Mouse (Mus musculus) kidney, adult 2 months (tissue): ENCODE results near the gene Nfib. TPM values are rescaled to one million over a fixed set of nuclear protein-coding genes. Genes with fewer than 3 reads are reported as not detected.

ENCODE experiments used
- DNase-seq: peaks from one replicate; pipeline ENCODE4 v3.0.0; 2021
- H3K27ac ChIP-seq: fragments of 200-500 bp; 2 replicates; pipeline ENCODE4 v1.5.1; 2012; ENCODE audit warnings: low read depth, low read length, control low read depth, inconsistent platforms; ENCODE audit not compliant: insufficient read depth
- H3K27me3 ChIP-seq: fragments of 200-500 bp; replicated peaks from 2 replicates; pipeline ENCODE4 v1.6.1; 2012; ENCODE audit warnings: mild to moderate bottlenecking, moderate library complexity, low read length, inconsistent platforms; ENCODE audit not compliant: control insufficient read depth, insufficient read depth
- H3K36me3 ChIP-seq: fragments of 200-500 bp; 2 replicates; pipeline ENCODE4 v1.6.1; 2012; ENCODE audit warnings: mild to moderate bottlenecking, moderate library complexity, low read length, inconsistent platforms; ENCODE audit not compliant: control insufficient read depth, insufficient read depth
- H3K4me1 ChIP-seq: fragments of 200-500 bp; 2 replicates; pipeline ENCODE4 v1.6.1; 2011; ENCODE audit warnings: low read length; ENCODE audit not compliant: control insufficient read depth, insufficient read depth
- H3K4me3 ChIP-seq: fragments of 200-500 bp; 2 replicates; pipeline ENCODE4 v1.5.1; 2011; ENCODE audit warnings: mild to moderate bottlenecking, low read depth, low read length, control low read depth; ENCODE audit not compliant: insufficient read depth
- CTCF ChIP-seq: fragments of 200-500 bp; conservative IDR thresholded peaks from 2 replicates; pipeline ENCODE4 v1.5.1; 2011; ENCODE audit warnings: low read depth, mild to moderate bottlenecking, control low read depth, low read length, moderate library complexity, mixed read lengths; ENCODE audit not compliant: insufficient read depth, insufficient read length
- POLR2A ChIP-seq: fragments of 200-500 bp; IDR thresholded peaks from one replicate; pipeline ENCODE4 v1.6.1; 2011; ENCODE audit warnings: low read depth, low read length, control low read depth
- WGBS: fragments of 180-500 bp; shearing (Covaris S2); methylation state at CpG from one replicate; pipeline ENCODE4 v1.1.7; 2018; 5-methylcytosine and 5-hydroxymethylcytosine counted together
- polyA plus RNA-seq: library from polyadenylated mRNA; depleted of rRNA; stranded (reverse); fragments of >200 nt; gene quantifications from 2 replicates; pipeline ENCODE4 v1.2.3, GENCODE M21; 2012

The Nfib gene
- polyA plus RNA-seq, 1 experiment: 17.6 TPM

DNA sequence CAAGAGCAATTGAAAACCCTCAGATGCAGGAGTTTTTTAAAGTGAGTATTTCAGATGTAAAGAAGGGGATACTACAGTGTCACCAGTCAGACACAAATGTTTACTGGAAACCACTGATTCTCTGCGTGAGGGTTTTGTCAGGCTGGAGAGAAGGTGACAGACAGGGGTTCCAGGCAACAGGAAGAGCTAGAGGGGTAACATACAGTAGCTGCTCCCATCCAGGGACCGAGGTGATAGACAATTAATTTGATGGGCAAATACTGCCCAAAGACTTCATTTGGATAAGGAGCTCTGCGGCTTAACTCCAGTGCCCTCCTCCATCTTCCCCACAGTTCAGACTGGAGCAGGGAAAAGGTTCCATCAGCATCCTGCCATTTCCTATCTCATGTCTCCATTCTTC is 42.9 kb downstream of the Nfib start:
- TF ChIP-seq CTCF (no peak), POLR2A (no peak)
- no peaks in the 10 kb centered on the region for H3K36me3 ChIP-seq
- DNase-seq: no peak
- H3K4me3 ChIP-seq: no peak overlapping the region
- no peaks in the 10 kb centered on the region for H3K27me3 ChIP-seq
- H3K27ac ChIP-seq: no peak overlapping the region
- no peaks in the 10 kb centered on the region for H3K4me1 ChIP-seq
- WGBS: 87% methylated on average over 3 of the region's 3 CpGs

DNA sequence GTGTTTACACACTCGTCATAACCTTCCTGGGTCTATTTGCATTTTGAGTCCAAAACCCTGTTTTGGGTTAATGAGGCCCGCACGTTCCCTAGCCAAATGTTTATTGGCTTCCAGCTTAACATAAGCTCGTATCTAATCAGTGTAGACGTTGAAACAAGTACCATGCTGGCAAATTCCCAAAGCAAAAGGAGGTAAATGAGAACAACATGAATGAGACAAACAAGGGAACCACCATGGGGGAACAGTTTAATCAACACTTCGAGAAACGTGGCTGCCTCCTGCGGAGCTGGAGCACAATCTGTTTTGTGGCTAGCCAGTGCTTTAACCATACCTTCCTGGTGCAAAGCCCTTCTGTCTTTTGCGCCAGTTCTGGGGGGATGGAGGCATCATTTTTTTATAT is 43.3 kb downstream of the Nfib start:
- H3K36me3 ChIP-seq: no peaks in the 10 kb centered on the region
- no peak overlapping the region for H3K27ac ChIP-seq
- TF ChIP-seq POLR2A: no peak
- no peak for TF ChIP-seq CTCF
- H3K4me1 ChIP-seq: no peaks in the 10 kb centered on the region
- DNase-seq: no peak
- no peaks in the 10 kb centered on the region for H3K27me3 ChIP-seq
- H3K4me3 ChIP-seq: no peak overlapping the region
- WGBS: 78% methylated on average over 9 of the region's 9 CpGs

DNA sequence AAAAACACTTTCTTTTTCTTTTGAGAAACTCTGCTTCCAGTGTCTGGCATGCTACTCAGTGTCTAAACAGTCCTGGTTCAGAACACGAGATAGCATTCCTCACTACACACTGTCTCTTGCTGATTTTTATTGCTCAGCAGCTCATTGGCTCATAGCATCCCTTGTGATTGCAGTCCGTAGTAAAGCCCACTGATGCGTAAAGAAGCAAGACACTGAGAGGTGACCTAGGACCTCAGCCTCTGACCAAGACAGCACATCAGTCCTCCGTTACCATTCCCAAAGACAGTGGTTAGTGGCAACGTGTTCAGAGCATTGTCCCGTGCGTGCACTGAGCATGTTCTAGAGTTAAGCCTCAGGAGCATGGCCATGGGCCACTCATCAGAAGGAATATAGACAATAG is 44.3 kb downstream of the Nfib start:
- H3K36me3 ChIP-seq: no peaks in the 10 kb centered on the region
- H3K27me3 ChIP-seq: no peaks in the 10 kb centered on the region
- TF ChIP-seq POLR2A: no peak
- TF ChIP-seq CTCF: no peak
- no peaks in the 10 kb centered on the region for H3K4me1 ChIP-seq
- WGBS: 52% methylated on average over 7 of the region's 7 CpGs
- H3K4me3 ChIP-seq: no peak overlapping the region
- no peak overlapping the region for H3K27ac ChIP-seq
- no peak for DNase-seq

DNA sequence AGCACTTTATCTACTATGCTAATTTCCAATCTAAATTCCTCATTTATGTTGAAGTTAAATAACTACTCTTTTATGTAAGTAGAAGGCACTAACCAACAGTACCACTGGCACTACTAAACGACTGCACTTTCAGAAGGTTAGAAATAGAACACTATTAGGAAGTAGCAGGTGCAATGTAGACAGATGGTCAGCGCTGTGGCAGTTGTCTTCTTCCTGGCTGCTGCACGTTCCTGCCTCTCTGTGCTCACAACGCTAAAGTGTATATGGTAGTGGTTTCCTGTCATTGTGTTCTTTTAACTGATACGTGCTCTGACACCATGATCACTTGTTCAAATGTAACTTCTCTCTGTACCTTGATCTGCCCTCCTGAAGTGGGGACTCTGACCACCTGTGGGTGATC is 59.9 kb downstream of the Nfib start:
- Histone ChIP-seq H3K4me3 (no peak overlapping the region), H3K27ac (no peak overlapping the region), H3K4me1 (no peaks in the 10 kb centered on the region), H3K27me3 (no peaks in the 10 kb centered on the region), H3K36me3 (no peaks in the 10 kb centered on the region)
- DNase-seq: no peak
- TF ChIP-seq CTCF (no peak), POLR2A (no peak)
- WGBS: 67% methylated on average over 5 of the region's 5 CpGs

DNA sequence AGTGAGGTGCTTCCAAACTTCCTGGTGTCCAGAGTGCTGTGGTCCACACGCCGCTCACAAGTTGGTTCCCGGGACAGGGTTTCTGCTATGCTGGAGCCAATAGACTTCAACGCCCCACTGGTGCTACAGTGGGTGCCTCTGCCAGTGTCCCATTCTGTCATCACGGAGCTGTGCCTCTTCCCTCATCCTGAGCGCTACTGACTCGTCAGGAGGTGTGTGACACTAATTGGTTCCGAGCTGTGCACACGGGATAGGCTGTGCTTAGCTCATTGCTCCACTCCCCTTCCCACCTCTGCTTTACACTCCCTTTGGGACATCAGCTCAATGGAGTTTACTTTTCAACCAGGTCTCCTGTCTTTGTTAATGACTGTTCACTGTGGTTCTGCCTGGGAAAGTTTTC is 60.8 kb downstream of the Nfib start:
- H3K27me3 ChIP-seq: no peaks in the 10 kb centered on the region
- no peak for DNase-seq
- no peaks in the 10 kb centered on the region for H3K36me3 ChIP-seq
- WGBS: 51% methylated on average over 9 of the region's 9 CpGs
- H3K27ac ChIP-seq: no peak overlapping the region
- H3K4me1 ChIP-seq: no peaks in the 10 kb centered on the region
- H3K4me3 ChIP-seq: no peak overlapping the region
- no peak for TF ChIP-seq POLR2A
- TF ChIP-seq CTCF: no peak

GRCm38 (mm10) chr4:82643734-82644085 is 61.8 kb downstream of the Nfib start:
- Histone ChIP-seq H3K27ac (no peak overlapping the region), H3K27me3 (no peaks in the 10 kb centered on the region), H3K36me3 (no peaks in the 10 kb centered on the region), H3K4me1 (no peaks in the 10 kb centered on the region), H3K4me3 (no peak overlapping the region)
- WGBS: 63% methylated on average over 5 of the region's 5 CpGs
- no peak for TF ChIP-seq CTCF
- TF ChIP-seq POLR2A: no peak
- peak; percentile 20 for DNase-seq

DNA sequence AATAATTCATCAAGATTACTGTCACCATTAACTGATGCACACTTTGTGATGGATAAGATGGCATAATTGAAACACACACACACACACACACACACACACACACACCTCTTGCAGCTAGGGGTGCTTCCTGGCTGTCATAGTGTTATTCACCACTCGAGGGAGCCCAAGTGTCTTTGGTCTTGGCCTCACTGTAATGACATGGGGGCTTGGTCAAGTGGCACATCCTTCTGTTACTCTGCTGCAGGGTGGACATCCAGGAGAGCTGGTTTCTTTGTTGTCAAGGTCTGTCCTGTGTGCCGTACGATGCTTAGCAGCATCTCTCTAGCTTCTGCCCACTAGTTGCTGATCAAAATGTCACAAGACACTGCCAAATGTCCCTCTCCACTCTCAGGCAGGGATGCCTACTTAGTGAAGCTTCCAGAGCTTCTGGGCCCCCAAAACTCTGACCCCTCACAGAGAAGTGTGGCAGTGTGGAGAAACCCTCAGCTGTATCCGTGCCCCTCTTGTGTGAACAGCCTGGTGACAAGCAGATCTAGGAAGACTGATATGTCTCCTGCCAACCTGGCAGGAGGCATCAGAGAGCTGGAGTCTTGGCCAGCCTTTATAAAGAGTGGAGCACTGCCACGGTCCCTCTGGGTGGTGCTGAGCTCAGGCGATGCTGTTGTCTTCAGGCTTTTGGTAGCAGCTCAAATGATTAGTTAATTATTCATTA is 62.4 kb downstream of the Nfib start:
- no peaks in the 10 kb centered on the region for H3K27me3 ChIP-seq
- H3K36me3 ChIP-seq: no peaks in the 10 kb centered on the region
- H3K4me3 ChIP-seq: no peak overlapping the region
- TF ChIP-seq POLR2A (no peak), CTCF (peak; percentile 46)
- no peak for DNase-seq
- no peaks in the 10 kb centered on the region for H3K4me1 ChIP-seq
- no peak overlapping the region for H3K27ac ChIP-seq
- WGBS: 50% methylated on average over 6 of the region's 6 CpGs
